Mouse (Mus musculus) midbrain, postnatal 0 days (tissue): ENCODE measurements around the gene Lin28b. TPM values are rescaled to one million over a fixed set of nuclear protein-coding genes. Genes with fewer than 3 reads are reported as not detected.

Experiments used
- ATAC-seq: fragments of 200-750 bp; cut with Nextera tagmentation; 2 replicates; pipeline ENCODE4 v1.8.0; 2017; ENCODE audit warnings: moderate number of reproducible peaks, mild to moderate bottlenecking, moderate TSS enrichment, moderate library complexity; ENCODE audit not compliant: low FRiP score
- DNase-seq: peaks from one replicate; pipeline ENCODE4 v3.0.0-alpha.2; 2015; ENCODE audit warnings: low spot score
- H3K27ac ChIP-seq: fragments of 300-500 bp; sonication (generic); 2 replicates; pipeline ENCODE4 v1.5.1; 2014; ENCODE audit warnings: low read depth, mild to moderate bottlenecking, low read length, mixed read lengths
- H3K27me3 ChIP-seq: fragments of 300-500 bp; sonication (generic); 2 replicates; pipeline ENCODE4 v1.6.1; 2014; ENCODE audit warnings: low read length, control low read depth, mixed read lengths; ENCODE audit not compliant: insufficient read depth
- H3K36me3 ChIP-seq: fragments of 300-500 bp; sonication (generic); 2 replicates; pipeline ENCODE4 v1.6.1; 2014; ENCODE audit warnings: low read length, control low read depth, mixed read lengths; ENCODE audit not compliant: insufficient read depth
- H3K4me1 ChIP-seq: fragments of 300-500 bp; sonication (generic); 2 replicates; pipeline ENCODE4 v1.6.1; 2014; ENCODE audit warnings: mild to moderate bottlenecking, control low read depth, antibody characterized with exemption, low read length, mixed read lengths; ENCODE audit not compliant: insufficient read depth
- H3K4me2 ChIP-seq: fragments of 300-500 bp; sonication (generic); 2 replicates; pipeline ENCODE4 v1.6.1; 2014; ENCODE audit warnings: low read depth, mild to moderate bottlenecking, low read length, mixed read lengths; ENCODE audit not compliant: poor library complexity, severe bottlenecking
- H3K4me3 ChIP-seq: fragments of 300-500 bp; sonication (generic); 2 replicates; pipeline ENCODE4 v1.5.1; 2014; ENCODE audit warnings: low read depth, mild to moderate bottlenecking, low read length, moderate library complexity
- H3K9ac ChIP-seq: fragments of 300-500 bp; sonication (generic); replicated peaks from 2 replicates; pipeline ENCODE4 v1.6.1; 2014; ENCODE audit warnings: mild to moderate bottlenecking, low read length, moderate library complexity, mixed read lengths; ENCODE audit not compliant: poor library complexity, severe bottlenecking
- H3K9me3 ChIP-seq: fragments of 300-500 bp; sonication (generic); 2 replicates; pipeline ENCODE4 v1.6.1; 2016; ENCODE audit warnings: low read length, control low read depth
- CTCF ChIP-seq: IDR thresholded peaks from 2 replicates; pipeline ENCODE4 v1.5.1; 2016; ENCODE audit warnings: antibody characterized with exemption, mild to moderate bottlenecking
- WGBS: fragments of 180-500 bp; shearing (Covaris S2); extraction: QIAGEN DNeasy Blood & Tissue Kit; methylation state at CpG from one replicate; pipeline ENCODE4 v1.1.7; 2014; 5-methylcytosine and 5-hydroxymethylcytosine counted together
- polyA plus RNA-seq: library from polyadenylated mRNA; unstranded; fragments of >200 nt; fragmentation: Nextera tagmentation; extraction: Ambion mirVana; gene quantifications from 2 replicates; pipeline ENCODE4 v1.2.1, GENCODE M21; 2015
- total RNA-seq: library from RNA; depleted of rRNA; stranded (reverse); fragments of >200 nt; gene quantifications from 2 replicates; pipeline ENCODE4 v1.2.3, GENCODE M21; 2014; rRNA removed

The Lin28b gene
- total RNA-seq (9.0 and 14.6 TPM in 2 replicates), polyA plus RNA-seq (3.7 and 4.4 TPM in 2 replicates)

DNA sequence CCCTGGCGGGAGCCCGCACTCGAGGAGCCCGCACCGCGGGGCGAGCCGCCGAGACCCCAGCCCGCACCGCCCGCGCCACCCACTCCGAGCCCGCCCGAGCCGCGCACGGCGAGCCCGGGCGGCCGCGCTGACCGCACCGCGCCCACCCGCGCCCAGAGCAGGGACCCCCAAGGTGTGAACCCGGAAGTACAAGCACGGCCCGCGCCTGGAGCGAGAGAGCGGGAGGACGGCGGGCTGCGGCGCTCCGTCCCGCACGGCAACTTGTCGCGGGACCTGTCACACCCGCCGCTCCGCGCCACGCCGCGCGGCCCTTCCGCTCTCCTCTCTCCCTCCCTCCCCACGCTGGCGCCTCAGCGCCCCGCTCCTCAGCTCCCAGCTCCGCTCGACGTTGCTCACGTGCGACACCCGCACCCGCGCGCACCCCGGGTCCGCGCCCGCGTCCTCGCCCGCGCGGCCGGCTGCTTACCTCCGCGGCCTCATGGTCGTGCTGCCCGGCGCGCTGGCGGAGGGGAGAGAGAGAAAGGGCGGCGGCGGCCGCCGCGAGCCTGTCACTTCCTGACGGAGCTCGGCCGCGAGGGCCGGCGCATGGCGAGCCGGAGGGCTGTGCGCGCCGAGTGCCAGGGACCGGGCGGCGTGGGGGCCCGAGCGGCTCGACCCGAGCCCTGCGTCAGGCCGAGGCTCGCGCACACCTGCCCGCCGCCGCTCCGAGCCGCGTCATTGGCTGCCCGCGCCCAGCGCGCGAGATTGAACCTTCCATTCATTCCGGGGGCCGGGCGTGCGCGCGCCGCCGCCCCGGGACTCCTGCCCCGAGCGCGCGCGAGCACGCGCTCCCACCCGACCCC, at the start of gene Lin28b:
TSS of gene Lin28b (minus strand) at position 635 of the 842 bp plus-strand sequence.
- H3K9ac ChIP-seq = peak within 1 kb of the TSS; percentile 74
- H3K4me1 ChIP-seq = no peaks in the 10 kb centered on the region
- peak; percentile 95 for ATAC-seq
- DNase-seq = peak; percentile 86
- TF ChIP-seq CTCF = no peak
- under 1% methylated on average over 55 of the region's 139 CpGs for WGBS
- no peaks in the 10 kb centered on the region for H3K27me3 ChIP-seq
- peak within 1 kb of the TSS; percentile 72 for H3K4me3 ChIP-seq
- H3K36me3 ChIP-seq = no peaks in the 10 kb centered on the region
- H3K9me3 ChIP-seq = no peaks in the 10 kb centered on the region
- H3K4me2 ChIP-seq = peak within 1 kb of the TSS; percentile 70
- peak within 1 kb of the TSS; percentile 85 for H3K27ac ChIP-seq

DNA sequence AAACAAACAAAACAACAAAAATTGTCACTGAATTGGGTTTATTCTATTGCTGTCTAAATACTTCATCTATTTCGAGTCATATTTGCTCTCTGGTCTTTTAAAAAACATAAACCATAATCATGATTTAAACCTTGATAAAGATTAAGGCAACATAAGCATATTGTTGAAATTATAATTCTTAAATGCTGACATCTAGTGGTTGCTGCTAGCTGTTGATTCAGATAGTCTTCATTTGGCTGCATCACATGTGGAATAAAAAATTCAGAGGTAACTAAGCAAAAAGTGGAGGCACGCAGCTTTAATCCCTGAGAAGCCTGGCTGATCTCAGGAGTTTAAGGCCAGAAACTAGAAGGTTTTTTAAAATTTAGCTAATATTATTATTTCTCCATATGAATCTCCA, 25.6 kb upstream of the Lin28b start:
- 55% methylated on average over 2 of the region's 2 CpGs for WGBS
- H3K9ac ChIP-seq = no peak overlapping the region
- peak; percentile 69 for TF ChIP-seq CTCF
- no peak overlapping the region for H3K4me2 ChIP-seq
- H3K36me3 ChIP-seq = no peaks in the 10 kb centered on the region
- no peak for ATAC-seq
- no peaks in the 10 kb centered on the region for H3K9me3 ChIP-seq
- no peak overlapping the region for H3K27ac ChIP-seq
- no peaks in the 10 kb centered on the region for H3K27me3 ChIP-seq
- peak; percentile 16 for DNase-seq
- no peaks in the 10 kb centered on the region for H3K4me1 ChIP-seq
- no peak overlapping the region for H3K4me3 ChIP-seq

DNA sequence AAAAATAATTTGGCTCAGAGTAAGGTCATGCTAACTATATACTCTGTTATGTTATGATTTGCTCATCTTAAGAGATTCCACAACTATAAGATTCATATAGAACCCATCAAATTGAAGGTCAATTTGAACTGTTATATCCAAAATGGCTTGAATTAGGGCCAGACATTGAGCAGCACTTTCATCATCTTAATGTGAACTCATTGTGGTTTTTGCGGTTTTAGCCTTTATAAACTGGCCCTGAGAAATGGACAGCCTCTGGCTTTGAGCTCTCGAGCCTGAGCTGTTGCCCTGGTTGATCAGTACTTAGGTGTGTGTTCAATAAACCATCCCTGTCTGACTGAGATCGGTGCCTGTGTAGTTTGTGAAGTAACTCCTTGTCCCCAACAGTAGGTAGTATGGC, 24.5 kb upstream of the Lin28b start:
- H3K9ac ChIP-seq = no peak overlapping the region
- H3K36me3 ChIP-seq = no peaks in the 10 kb centered on the region
- H3K27ac ChIP-seq = no peak overlapping the region
- WGBS = 84% methylated on average over 3 of the region's 3 CpGs
- H3K4me3 ChIP-seq = no peak overlapping the region
- no peaks in the 10 kb centered on the region for H3K4me1 ChIP-seq
- DNase-seq (no peak), ATAC-seq (no peak)
- no peaks in the 10 kb centered on the region for H3K27me3 ChIP-seq
- H3K9me3 ChIP-seq = no peaks in the 10 kb centered on the region
- no peak overlapping the region for H3K4me2 ChIP-seq
- no peak for TF ChIP-seq CTCF

DNA sequence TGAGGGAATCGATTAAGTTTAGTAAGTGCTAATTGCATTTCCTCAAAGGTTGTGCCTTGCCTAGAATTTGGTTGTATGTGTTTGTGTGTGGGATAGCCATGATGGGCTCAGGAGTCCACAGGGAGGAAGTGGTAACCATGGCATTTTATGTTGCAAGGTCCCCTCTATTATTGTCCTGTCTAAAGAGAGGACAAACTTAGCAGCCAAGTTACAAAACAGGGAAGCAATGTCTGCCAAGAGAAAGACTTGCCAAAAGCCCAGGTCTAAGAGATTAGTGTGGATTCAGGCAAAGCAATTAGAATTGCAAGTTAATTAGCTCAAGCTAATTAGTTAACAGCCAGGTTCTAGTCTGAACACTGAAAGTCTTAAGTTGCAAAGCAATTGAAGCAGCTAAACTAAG, 14.1 kb upstream of the Lin28b start:
- Histone ChIP-seq H3K9ac (no peak overlapping the region), H3K9me3 (no peaks in the 10 kb centered on the region), H3K27me3 (no peaks in the 10 kb centered on the region), H3K36me3 (no peaks in the 10 kb centered on the region), H3K4me3 (no peak overlapping the region), H3K4me2 (no peak overlapping the region), H3K4me1 (no peaks in the 10 kb centered on the region), H3K27ac (no peak overlapping the region)
- peak; percentile 7 for DNase-seq
- WGBS = 85% methylated on average over 1 of the region's 1 CpGs
- ATAC-seq = no peak
- no peak for TF ChIP-seq CTCF

DNA sequence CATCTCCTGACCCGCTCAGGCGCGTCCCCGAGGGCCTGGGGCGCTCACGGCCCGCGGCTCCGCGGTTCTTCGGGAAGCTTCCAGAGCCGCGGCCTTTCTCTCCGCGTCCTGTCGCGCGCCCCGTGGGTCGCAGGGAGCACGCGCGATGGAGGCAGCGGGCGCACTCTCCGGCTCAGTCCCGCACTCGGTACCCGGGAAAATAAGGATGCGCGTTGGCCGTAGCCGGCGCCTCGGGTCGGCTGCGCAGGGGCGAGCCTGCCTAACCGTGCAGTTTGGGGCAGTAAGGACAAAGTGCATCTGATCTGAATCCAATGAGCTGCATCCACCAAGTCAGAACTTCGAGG, 380 bp upstream of the Lin28b start:
- H3K27me3 ChIP-seq = no peaks in the 10 kb centered on the region
- peak overlapping the region; percentile 72 for H3K4me3 ChIP-seq
- peak overlapping the region; percentile 70 for H3K4me2 ChIP-seq
- H3K36me3 ChIP-seq = no peaks in the 10 kb centered on the region
- no peaks in the 10 kb centered on the region for H3K4me1 ChIP-seq
- under 1% methylated on average over 40 of the region's 40 CpGs for WGBS
- no peak for TF ChIP-seq CTCF
- no peak for DNase-seq
- H3K27ac ChIP-seq = peak overlapping the region; percentile 85; the same call in 1 of the 2 replicates
- no peak; the same call in 1 of the 2 replicates for ATAC-seq
- peak overlapping the region; percentile 74 for H3K9ac ChIP-seq
- H3K9me3 ChIP-seq = no peaks in the 10 kb centered on the region

DNA sequence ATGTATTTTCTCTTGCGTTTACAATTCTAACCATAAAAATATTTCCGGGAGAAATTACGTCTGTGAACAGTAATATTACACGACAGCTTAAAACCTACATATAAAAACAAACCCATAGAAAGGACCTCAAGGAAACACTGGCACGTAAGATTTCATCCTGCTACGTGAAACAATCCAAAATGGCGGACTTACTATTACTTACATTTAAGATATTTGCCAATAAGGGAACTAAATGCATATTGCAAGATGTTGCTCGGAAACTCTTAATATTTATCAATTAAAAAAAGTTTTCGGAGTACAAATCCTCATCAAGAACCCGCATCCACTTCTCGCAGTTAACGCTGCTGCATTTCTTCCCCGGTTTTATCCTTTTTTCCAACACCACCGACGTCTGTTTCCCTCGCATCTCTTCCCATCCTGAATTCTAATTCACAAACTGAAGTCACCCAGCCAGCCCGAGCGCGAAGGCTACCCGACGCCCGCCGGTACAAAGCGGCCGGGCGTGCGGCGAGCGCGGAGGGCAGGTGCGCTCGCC, 902 bp downstream of the Lin28b start:
- under 1% methylated on average over 32 of the region's 32 CpGs for WGBS
- Histone ChIP-seq H3K4me2 (peak overlapping the region; percentile 70), H3K4me1 (no peaks in the 10 kb centered on the region), H3K27me3 (no peaks in the 10 kb centered on the region), H3K9ac (peak overlapping the region; percentile 74), H3K9me3 (no peaks in the 10 kb centered on the region), H3K36me3 (no peaks in the 10 kb centered on the region), H3K4me3 (peak overlapping the region; percentile 72), H3K27ac (peak overlapping the region; percentile 85)
- ATAC-seq = no peak
- peak; percentile 49 for DNase-seq
- TF ChIP-seq CTCF = peak; percentile 43
